Mouse (Mus musculus): ENCODE measurements around the gene Zfp950.

GRCm38 (mm10) chr19:61131096-61131495 lies 9.5 kb downstream of the Zfp950 start:
- TF ChIP-seq GATA1 (IDR thresholded peaks at IDR 0.05; ENCODE audit: low read length), result no peak
- TF ChIP-seq TAL1 (IDR thresholded peaks at IDR 0.05; ENCODE audit: low read length), result no peak

Data from erythroblast, embryonic 14.5 days (primary cell).